Mouse (Mus musculus): ENCODE measurements around the gene Orai2. TPM values are rescaled to one million over a fixed set of nuclear protein-coding genes. Genes with fewer than 3 reads are reported as not detected.

The Orai2 gene
- 6.0 and 6.2 TPM in 2 replicates for polyA plus RNA-seq (2014; fragmentation: Nextera tagmentation; extraction: Ambion mirVana)

- ATAC-seq (replicated peaks; ENCODE audit: insufficient number of reproducible peaks, low FRiP score, low TSS enrichment, low read depth) (peak; percentile 84), DNase-seq (ENCODE audit: low spot score) (peak; percentile 88)
- Histone ChIP-seq H3K4me3 (ENCODE audit: low read depth, low read length) (peak within 1 kb of the TSS; percentile 64), H3K9me3 (replicated peaks; ENCODE audit: control insufficient read depth, low read length) (no peaks in the 10 kb centered on the region), H3K27ac (replicated peaks; ENCODE audit: low read depth, low read length) (no peak within 1 kb of the TSS), H3K9ac (replicated peaks; ENCODE audit: low read length) (peak within 1 kb of the TSS; percentile 58), H3K36me3 (replicated peaks; ENCODE audit: control insufficient read depth, insufficient read depth, low read depth, low read length) (no peaks in the 10 kb centered on the region), H3K4me2 (ENCODE audit: low read depth, low read length) (peak within 1 kb of the TSS; percentile 94), H3K4me1 (ENCODE audit: control insufficient read depth, insufficient read depth, low read length) (no peaks in the 10 kb centered on the region), H3K27me3 (ENCODE audit: control insufficient read depth, insufficient read depth, low read length) (no peaks in the 10 kb centered on the region)
- WGBS: 4% methylated on average over 49 of the region's 49 CpGs
Measured at GRCm38 (mm10) chr5:136170512-136171362, at the start of gene Orai2. Orai2 (minus strand) TSS chr5:136170713.

DNA sequence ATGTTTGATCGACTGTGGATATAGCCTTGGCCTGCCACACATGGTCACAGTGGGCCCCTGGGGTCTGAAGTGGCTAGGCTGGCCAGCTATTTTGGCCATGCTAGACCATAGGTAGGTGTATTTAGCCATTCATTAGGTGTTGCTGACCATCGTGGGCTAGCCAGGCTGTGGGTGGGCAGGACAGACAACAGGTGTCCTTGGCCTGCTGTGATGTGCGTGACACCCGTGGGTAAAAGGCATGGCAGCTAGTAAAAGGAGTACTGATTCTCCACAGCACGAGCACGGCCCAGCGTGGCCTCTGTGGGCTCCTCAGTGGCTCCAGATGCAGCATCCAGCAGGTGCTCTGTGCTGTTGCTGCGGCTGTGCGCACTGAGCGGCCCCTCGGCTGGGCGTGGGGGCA, 48.1 kb upstream of the Orai2 start:
- no peaks in the 10 kb centered on the region for H3K4me1 ChIP-seq (ENCODE audit: control insufficient read depth, insufficient read depth, low read length)
- no peak overlapping the region for H3K4me2 ChIP-seq (ENCODE audit: low read depth, low read length)
- WGBS: 81% methylated on average over 12 of the region's 12 CpGs
- H3K9me3 ChIP-seq (replicated peaks; ENCODE audit: control insufficient read depth, low read length): no peaks in the 10 kb centered on the region
- H3K36me3 ChIP-seq (replicated peaks; ENCODE audit: control insufficient read depth, insufficient read depth, low read depth, low read length): no peaks in the 10 kb centered on the region; the same call in 1 of the 2 replicates
- no peak overlapping the region for H3K9ac ChIP-seq (replicated peaks; ENCODE audit: low read length)
- H3K4me3 ChIP-seq (ENCODE audit: low read depth, low read length): no peak overlapping the region
- no peak for ATAC-seq (replicated peaks; ENCODE audit: insufficient number of reproducible peaks, low FRiP score, low TSS enrichment, low read depth)
- H3K27me3 ChIP-seq (ENCODE audit: control insufficient read depth, insufficient read depth, low read length): no peaks in the 10 kb centered on the region
- no peak for DNase-seq (ENCODE audit: low spot score)
- H3K27ac ChIP-seq (replicated peaks; ENCODE audit: low read depth, low read length): no peak overlapping the region

DNA sequence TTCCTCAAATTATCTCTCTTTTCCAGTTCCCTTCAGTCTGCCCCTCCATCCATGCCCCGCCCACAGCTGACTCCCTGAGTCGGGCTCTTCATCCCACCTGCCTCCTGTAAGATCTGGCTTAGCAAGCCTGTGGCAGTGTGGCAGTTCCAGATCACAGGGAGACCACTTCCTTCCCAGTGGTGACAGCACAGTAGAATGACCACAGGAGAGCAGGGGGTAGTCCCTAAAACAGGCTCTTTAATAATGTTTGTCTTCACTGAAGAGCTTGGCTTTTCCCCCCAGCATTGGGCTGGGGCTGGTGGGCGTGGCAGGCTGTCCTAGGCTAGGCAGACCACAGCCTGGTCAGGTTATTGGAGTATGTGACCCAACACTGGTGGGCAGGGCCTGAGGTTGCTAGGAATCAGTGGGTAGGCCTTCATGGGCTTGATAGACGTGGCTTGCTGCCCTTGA, 47.4 kb upstream of the Orai2 start:
- H3K9me3 ChIP-seq (replicated peaks; ENCODE audit: control insufficient read depth, low read length): no peaks in the 10 kb centered on the region
- DNase-seq (ENCODE audit: low spot score): no peak
- no peak for ATAC-seq (replicated peaks; ENCODE audit: insufficient number of reproducible peaks, low FRiP score, low TSS enrichment, low read depth)
- no peak overlapping the region for H3K27ac ChIP-seq (replicated peaks; ENCODE audit: low read depth, low read length)
- WGBS: 70% methylated on average over 4 of the region's 4 CpGs
- no peaks in the 10 kb centered on the region for H3K4me1 ChIP-seq (ENCODE audit: control insufficient read depth, insufficient read depth, low read length)
- H3K4me3 ChIP-seq (ENCODE audit: low read depth, low read length): no peak overlapping the region
- H3K27me3 ChIP-seq (ENCODE audit: control insufficient read depth, insufficient read depth, low read length): no peaks in the 10 kb centered on the region
- H3K36me3 ChIP-seq (replicated peaks; ENCODE audit: control insufficient read depth, insufficient read depth, low read depth, low read length): no peaks in the 10 kb centered on the region
- H3K4me2 ChIP-seq (ENCODE audit: low read depth, low read length): no peak overlapping the region
- H3K9ac ChIP-seq (replicated peaks; ENCODE audit: low read length): no peak overlapping the region

DNA sequence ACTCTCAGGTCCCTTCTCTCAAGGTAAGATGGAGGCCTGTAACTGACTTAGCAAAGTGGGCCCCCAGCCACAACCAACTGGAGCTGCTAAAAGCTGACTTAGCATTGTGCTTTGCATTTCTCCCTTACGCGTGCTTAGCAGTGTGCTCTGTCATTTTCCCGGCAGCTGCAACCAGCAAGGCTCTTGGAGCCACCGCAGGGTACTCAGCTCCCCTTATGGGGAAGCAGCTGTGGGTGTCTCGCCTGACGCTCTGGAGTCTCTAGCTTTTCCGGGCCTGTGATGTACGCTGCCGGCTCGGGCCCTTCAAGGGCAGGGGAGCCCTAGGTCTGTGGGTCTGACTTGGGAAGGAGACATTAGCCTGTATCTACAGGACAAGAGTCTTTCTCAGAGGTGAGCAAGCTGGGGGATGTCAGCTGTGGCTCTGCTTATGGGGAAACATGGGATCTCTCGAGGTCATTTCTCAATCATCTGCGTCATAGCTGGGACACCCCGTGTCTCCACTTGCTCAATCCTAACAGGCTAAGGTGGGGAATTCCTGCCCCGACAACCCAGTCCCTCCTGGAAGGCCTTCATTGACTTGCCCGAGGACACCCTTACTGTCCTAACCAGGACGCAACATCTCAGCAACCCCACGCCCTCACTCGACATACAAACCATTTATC, 46.6 kb upstream of the Orai2 start:
- Histone ChIP-seq H3K9me3 (replicated peaks; ENCODE audit: control insufficient read depth, low read length) (no peaks in the 10 kb centered on the region), H3K4me2 (ENCODE audit: low read depth, low read length) (no peak overlapping the region), H3K27me3 (ENCODE audit: control insufficient read depth, insufficient read depth, low read length) (no peaks in the 10 kb centered on the region), H3K4me3 (ENCODE audit: low read depth, low read length) (no peak overlapping the region), H3K9ac (replicated peaks; ENCODE audit: low read length) (no peak overlapping the region), H3K27ac (replicated peaks; ENCODE audit: low read depth, low read length) (no peak overlapping the region), H3K36me3 (replicated peaks; ENCODE audit: control insufficient read depth, insufficient read depth, low read depth, low read length) (no peaks in the 10 kb centered on the region), H3K4me1 (ENCODE audit: control insufficient read depth, insufficient read depth, low read length) (no peaks in the 10 kb centered on the region)
- no peak for ATAC-seq (replicated peaks; ENCODE audit: insufficient number of reproducible peaks, low FRiP score, low TSS enrichment, low read depth)
- no peak for DNase-seq (ENCODE audit: low spot score)
- 85% methylated on average over 18 of the region's 18 CpGs for WGBS

DNA sequence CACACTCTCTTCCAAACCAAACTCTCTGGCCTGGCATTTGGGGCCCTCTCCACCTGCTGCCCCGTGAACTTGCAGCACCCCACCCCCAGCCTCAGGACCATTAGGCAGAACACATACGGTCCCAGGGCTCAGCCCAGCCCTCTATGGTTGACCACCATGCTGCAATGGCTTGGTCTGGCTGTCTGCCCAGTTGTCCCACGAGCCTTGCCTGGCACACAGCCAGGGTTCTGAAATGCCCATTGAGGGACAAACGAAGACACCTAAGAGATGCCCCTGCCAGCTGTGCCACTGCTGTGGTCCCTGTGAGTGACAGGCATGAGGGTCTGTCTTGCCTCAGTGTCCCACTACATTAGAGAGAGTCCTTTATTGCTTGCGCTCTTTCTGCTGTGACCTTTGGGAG, 45.4 kb upstream of the Orai2 start:
- no peaks in the 10 kb centered on the region for H3K27me3 ChIP-seq (ENCODE audit: control insufficient read depth, insufficient read depth, low read length)
- H3K9me3 ChIP-seq (replicated peaks; ENCODE audit: control insufficient read depth, low read length): no peaks in the 10 kb centered on the region
- no peak overlapping the region for H3K27ac ChIP-seq (replicated peaks; ENCODE audit: low read depth, low read length)
- no peaks in the 10 kb centered on the region for H3K36me3 ChIP-seq (replicated peaks; ENCODE audit: control insufficient read depth, insufficient read depth, low read depth, low read length)
- H3K4me3 ChIP-seq (ENCODE audit: low read depth, low read length): no peak overlapping the region
- DNase-seq (ENCODE audit: low spot score): no peak
- H3K4me1 ChIP-seq (ENCODE audit: control insufficient read depth, insufficient read depth, low read length): no peaks in the 10 kb centered on the region
- 89% methylated on average over 5 of the region's 5 CpGs for WGBS
- H3K4me2 ChIP-seq (ENCODE audit: low read depth, low read length): no peak overlapping the region
- no peak overlapping the region for H3K9ac ChIP-seq (replicated peaks; ENCODE audit: low read length)
- no peak for ATAC-seq (replicated peaks; ENCODE audit: insufficient number of reproducible peaks, low FRiP score, low TSS enrichment, low read depth)

DNA sequence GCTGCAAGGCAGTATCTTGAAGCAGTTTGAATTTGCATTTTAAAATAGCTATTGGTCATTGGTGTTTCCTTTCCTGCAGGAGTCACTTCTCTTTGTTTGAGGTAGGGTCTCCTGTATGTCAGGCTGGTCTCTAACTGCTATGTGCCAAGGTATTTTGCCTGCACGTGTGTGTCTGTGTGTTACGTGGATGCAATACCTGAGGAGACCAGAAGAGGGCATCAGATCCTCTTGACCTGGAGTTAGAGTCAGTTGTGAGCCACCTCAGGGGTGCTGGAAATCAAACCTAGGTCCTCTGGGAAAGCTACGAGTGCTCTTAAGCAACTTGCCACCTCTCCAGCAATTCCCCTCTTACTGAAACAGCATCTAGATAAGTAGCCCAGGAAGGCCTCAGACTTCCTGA, 44.7 kb upstream of the Orai2 start:
- H3K9ac ChIP-seq (replicated peaks; ENCODE audit: low read length): no peak overlapping the region
- DNase-seq (ENCODE audit: low spot score) (no peak), ATAC-seq (replicated peaks; ENCODE audit: insufficient number of reproducible peaks, low FRiP score, low TSS enrichment, low read depth) (no peak)
- no peaks in the 10 kb centered on the region for H3K9me3 ChIP-seq (replicated peaks; ENCODE audit: control insufficient read depth, low read length)
- WGBS: 89% methylated on average over 3 of the region's 3 CpGs
- H3K4me2 ChIP-seq (ENCODE audit: low read depth, low read length): no peak overlapping the region
- no peaks in the 10 kb centered on the region for H3K36me3 ChIP-seq (replicated peaks; ENCODE audit: control insufficient read depth, insufficient read depth, low read depth, low read length)
- H3K27me3 ChIP-seq (ENCODE audit: control insufficient read depth, insufficient read depth, low read length): no peaks in the 10 kb centered on the region
- no peak overlapping the region for H3K4me3 ChIP-seq (ENCODE audit: low read depth, low read length)
- no peaks in the 10 kb centered on the region for H3K4me1 ChIP-seq (ENCODE audit: control insufficient read depth, insufficient read depth, low read length)
- no peak overlapping the region for H3K27ac ChIP-seq (replicated peaks; ENCODE audit: low read depth, low read length)

- H3K36me3 ChIP-seq (replicated peaks; ENCODE audit: control insufficient read depth, insufficient read depth, low read depth, low read length): no peaks in the 10 kb centered on the region
- DNase-seq (ENCODE audit: low spot score) (no peak), ATAC-seq (replicated peaks; ENCODE audit: insufficient number of reproducible peaks, low FRiP score, low TSS enrichment, low read depth) (no peak)
- no peaks in the 10 kb centered on the region for H3K27me3 ChIP-seq (ENCODE audit: control insufficient read depth, insufficient read depth, low read length)
- no peak overlapping the region for H3K4me3 ChIP-seq (ENCODE audit: low read depth, low read length)
- WGBS: 83% methylated on average over 5 of the region's 5 CpGs
- no peak overlapping the region for H3K27ac ChIP-seq (replicated peaks; ENCODE audit: low read depth, low read length)
- H3K9ac ChIP-seq (replicated peaks; ENCODE audit: low read length): no peak overlapping the region
- H3K9me3 ChIP-seq (replicated peaks; ENCODE audit: control insufficient read depth, low read length): no peaks in the 10 kb centered on the region
- no peaks in the 10 kb centered on the region for H3K4me1 ChIP-seq (ENCODE audit: control insufficient read depth, insufficient read depth, low read length)
- no peak overlapping the region for H3K4me2 ChIP-seq (ENCODE audit: low read depth, low read length)
Measured at GRCm38 (mm10) chr5:136213716-136214115, 43.2 kb upstream of the Orai2 start.

GRCm38 (mm10) chr5:136212716-136213115, 42.2 kb upstream of the Orai2 start:
- H3K27me3 ChIP-seq (ENCODE audit: control insufficient read depth, insufficient read depth, low read length): no peaks in the 10 kb centered on the region
- H3K27ac ChIP-seq (replicated peaks; ENCODE audit: low read depth, low read length): no peak overlapping the region
- H3K36me3 ChIP-seq (replicated peaks; ENCODE audit: control insufficient read depth, insufficient read depth, low read depth, low read length): no peaks in the 10 kb centered on the region
- no peak for DNase-seq (ENCODE audit: low spot score)
- H3K9me3 ChIP-seq (replicated peaks; ENCODE audit: control insufficient read depth, low read length): no peaks in the 10 kb centered on the region
- H3K4me1 ChIP-seq (ENCODE audit: control insufficient read depth, insufficient read depth, low read length): no peaks in the 10 kb centered on the region
- 89% methylated on average over 11 of the region's 11 CpGs for WGBS
- ATAC-seq (replicated peaks; ENCODE audit: insufficient number of reproducible peaks, low FRiP score, low TSS enrichment, low read depth): no peak
- H3K9ac ChIP-seq (replicated peaks; ENCODE audit: low read length): no peak overlapping the region
- no peak overlapping the region for H3K4me3 ChIP-seq (ENCODE audit: low read depth, low read length)
- H3K4me2 ChIP-seq (ENCODE audit: low read depth, low read length): no peak overlapping the region

Measured in embryonic facial prominence, embryonic 11.5 days (tissue).